Mouse (Mus musculus): ENCODE data around the gene Mcmbp. TPM values are rescaled to one million over a fixed set of nuclear protein-coding genes. Genes with fewer than 3 reads are reported as not detected.
A peak's percentile ranks its signal among the peaks of the same experiment; 100 is the strongest.

Mcmbp gene
- polyA plus RNA-seq (2016; fragmentation: Nextera tagmentation; extraction: Ambion mirVana) = 80.7 and 82.7 TPM in 2 replicates

GRCm38 (mm10) chr7:128740334-128740733 lies at the start of gene Mcmbp:
Gene Mcmbp (minus strand): TSS chr7:128740495.
- ATAC-seq (ENCODE audit: insufficient number of reproducible peaks, insufficient read depth, low FRiP score, low TSS enrichment, low read depth) = peak; percentile 61
- no peaks in the 10 kb centered on the region for H3K9me3 ChIP-seq
- peak within 1 kb of the TSS; percentile 98 for H3K9ac ChIP-seq (replicated peaks)
- H3K4me3 ChIP-seq (replicated peaks) = peak within 1 kb of the TSS; percentile 99
- WGBS = under 1% methylated on average over 34 of the region's 35 CpGs
- peaks cover 16% of the 10 kb centered on the region for H3K4me1 ChIP-seq (replicated peaks)
- peak within 1 kb of the TSS; percentile 89 for H3K4me2 ChIP-seq
- H3K27ac ChIP-seq = peak within 1 kb of the TSS; percentile 91
- H3K27me3 ChIP-seq = no peaks in the 10 kb centered on the region; the same call in 1 of the 2 replicates
- H3K36me3 ChIP-seq = peaks cover 15% of the 10 kb centered on the region; the same call in 1 of the 2 replicates

GRCm38 (mm10) chr7:128790045-128790444 lies 49.8 kb upstream of the Mcmbp start:
- ATAC-seq (ENCODE audit: insufficient number of reproducible peaks, insufficient read depth, low FRiP score, low TSS enrichment, low read depth) = no peak
- WGBS = 63% methylated on average over 4 of the region's 4 CpGs
- peaks cover 16% of the 10 kb centered on the region for H3K36me3 ChIP-seq
- H3K9me3 ChIP-seq = no peaks in the 10 kb centered on the region
- H3K4me3 ChIP-seq (replicated peaks) = no peak overlapping the region
- no peak overlapping the region for H3K27ac ChIP-seq
- H3K4me1 ChIP-seq (replicated peaks) = peaks cover 4% of the 10 kb centered on the region; the same call in 1 of the 2 replicates
- no peak overlapping the region for H3K9ac ChIP-seq (replicated peaks)
- no peak overlapping the region for H3K4me2 ChIP-seq
- no peaks in the 10 kb centered on the region for H3K27me3 ChIP-seq

GRCm38 (mm10) chr7:128781846-128782245 lies 41.6 kb upstream of the Mcmbp start:
- Histone ChIP-seq H3K4me1 (replicated peaks) (no peaks in the 10 kb centered on the region), H3K27me3 (no peaks in the 10 kb centered on the region), H3K4me2 (no peak overlapping the region), H3K9ac (replicated peaks) (no peak overlapping the region), H3K4me3 (replicated peaks) (no peak overlapping the region), H3K27ac (no peak overlapping the region), H3K9me3 (no peaks in the 10 kb centered on the region), H3K36me3 (peaks cover 88% of the 10 kb centered on the region)
- ATAC-seq (ENCODE audit: insufficient number of reproducible peaks, insufficient read depth, low FRiP score, low TSS enrichment, low read depth) = no peak
- 98% methylated on average over 3 of the region's 3 CpGs for WGBS

GRCm38 (mm10) chr7:128779305-128779704 lies 39.0 kb upstream of the Mcmbp start:
- 55% methylated on average over 6 of the region's 6 CpGs for WGBS
- no peaks in the 10 kb centered on the region for H3K9me3 ChIP-seq
- no peak overlapping the region for H3K27ac ChIP-seq
- no peak overlapping the region for H3K9ac ChIP-seq (replicated peaks)
- no peak overlapping the region for H3K4me3 ChIP-seq (replicated peaks)
- H3K27me3 ChIP-seq = no peaks in the 10 kb centered on the region
- no peak overlapping the region for H3K4me2 ChIP-seq
- no peak for ATAC-seq (ENCODE audit: insufficient number of reproducible peaks, insufficient read depth, low FRiP score, low TSS enrichment, low read depth)
- no peaks in the 10 kb centered on the region for H3K4me1 ChIP-seq (replicated peaks)
- H3K36me3 ChIP-seq = peaks cover 92% of the 10 kb centered on the region

GRCm38 (mm10) chr7:128777201-128777600 lies 36.9 kb upstream of the Mcmbp start:
- WGBS = 73% methylated on average over 6 of the region's 6 CpGs
- H3K36me3 ChIP-seq = peaks cover 96% of the 10 kb centered on the region
- H3K4me1 ChIP-seq (replicated peaks) = no peaks in the 10 kb centered on the region

GRCm38 (mm10) chr7:128766696-128767095 lies 26.4 kb upstream of the Mcmbp start:
- no peak overlapping the region for H3K4me2 ChIP-seq
- H3K4me3 ChIP-seq (replicated peaks) = no peak overlapping the region
- H3K27me3 ChIP-seq = no peaks in the 10 kb centered on the region
- peaks cover 92% of the 10 kb centered on the region for H3K36me3 ChIP-seq
- no peaks in the 10 kb centered on the region for H3K4me1 ChIP-seq (replicated peaks)
- ATAC-seq (ENCODE audit: insufficient number of reproducible peaks, insufficient read depth, low FRiP score, low TSS enrichment, low read depth) = no peak
- no peak overlapping the region for H3K27ac ChIP-seq
- H3K9me3 ChIP-seq = no peaks in the 10 kb centered on the region
- no peak overlapping the region for H3K9ac ChIP-seq (replicated peaks)

More at GRCm38 (mm10) chr7:128777201-128777600, 36.9 kb upstream of the Mcmbp start:
- H3K27ac ChIP-seq = no peak overlapping the region
- no peak for ATAC-seq (ENCODE audit: insufficient number of reproducible peaks, insufficient read depth, low FRiP score, low TSS enrichment, low read depth)
- no peaks in the 10 kb centered on the region for H3K27me3 ChIP-seq
- H3K4me3 ChIP-seq (replicated peaks) = no peak overlapping the region
- H3K4me2 ChIP-seq = no peak overlapping the region
- no peaks in the 10 kb centered on the region for H3K9me3 ChIP-seq
- no peak overlapping the region for H3K9ac ChIP-seq (replicated peaks)

GRCm38 (mm10) chr7:128758948-128759347 lies 18.7 kb upstream of the Mcmbp start:
- H3K9me3 ChIP-seq = no peaks in the 10 kb centered on the region
- H3K36me3 ChIP-seq = peaks cover 96% of the 10 kb centered on the region
- no peaks in the 10 kb centered on the region for H3K27me3 ChIP-seq
- no peak overlapping the region for H3K9ac ChIP-seq (replicated peaks)
- H3K4me1 ChIP-seq (replicated peaks) = no peaks in the 10 kb centered on the region
- H3K27ac ChIP-seq = no peak overlapping the region
- no peak for ATAC-seq (ENCODE audit: insufficient number of reproducible peaks, insufficient read depth, low FRiP score, low TSS enrichment, low read depth)
- H3K4me3 ChIP-seq (replicated peaks) = no peak overlapping the region
- WGBS = 92% methylated on average over 4 of the region's 4 CpGs
- no peak overlapping the region for H3K4me2 ChIP-seq

- H3K36me3 ChIP-seq = peaks cover 93% of the 10 kb centered on the region
- H3K27ac ChIP-seq = no peak overlapping the region
- H3K4me2 ChIP-seq = no peak overlapping the region
- no peaks in the 10 kb centered on the region for H3K27me3 ChIP-seq
- H3K4me3 ChIP-seq (replicated peaks) = no peak overlapping the region
- 96% methylated on average over 1 of the region's 1 CpGs for WGBS
- no peaks in the 10 kb centered on the region for H3K9me3 ChIP-seq
- no peaks in the 10 kb centered on the region for H3K4me1 ChIP-seq (replicated peaks)
- no peak overlapping the region for H3K9ac ChIP-seq (replicated peaks)
- no peak for ATAC-seq (ENCODE audit: insufficient number of reproducible peaks, insufficient read depth, low FRiP score, low TSS enrichment, low read depth)
These were observed 15.1 kb upstream of the Mcmbp start for GRCm38 (mm10) chr7:128755396-128755795.

GRCm38 (mm10) chr7:128752012-128752411 lies 11.7 kb upstream of the Mcmbp start:
- H3K4me2 ChIP-seq = no peak overlapping the region
- no peak overlapping the region for H3K27ac ChIP-seq
- H3K27me3 ChIP-seq = no peaks in the 10 kb centered on the region
- H3K4me1 ChIP-seq (replicated peaks) = 0 out of 2 replicates have a peak, but pooled peaks cover 6% of the 10 kb centered on the region
- H3K9ac ChIP-seq (replicated peaks) = no peak overlapping the region
- no peak for ATAC-seq (ENCODE audit: insufficient number of reproducible peaks, insufficient read depth, low FRiP score, low TSS enrichment, low read depth)
- H3K9me3 ChIP-seq = no peaks in the 10 kb centered on the region
- H3K4me3 ChIP-seq (replicated peaks) = no peak overlapping the region
- WGBS = 90% methylated on average over 4 of the region's 4 CpGs
- peaks cover 74% of the 10 kb centered on the region for H3K36me3 ChIP-seq

- Histone ChIP-seq H3K4me3 (replicated peaks) (no peak overlapping the region), H3K27ac (no peak overlapping the region), H3K36me3 (peaks cover 58% of the 10 kb centered on the region), H3K9ac (replicated peaks) (no peak overlapping the region), H3K4me2 (no peak overlapping the region), H3K9me3 (no peaks in the 10 kb centered on the region), H3K27me3 (no peaks in the 10 kb centered on the region), H3K4me1 (replicated peaks) (peaks cover 21% of the 10 kb centered on the region)
- no peak for ATAC-seq (ENCODE audit: insufficient number of reproducible peaks, insufficient read depth, low FRiP score, low TSS enrichment, low read depth)
- 83% methylated on average over 9 of the region's 9 CpGs for WGBS
These were observed 10.0 kb upstream of the Mcmbp start for GRCm38 (mm10) chr7:128750296-128750695.

- no peak for ATAC-seq (ENCODE audit: insufficient number of reproducible peaks, insufficient read depth, low FRiP score, low TSS enrichment, low read depth)
- no peak overlapping the region for H3K27ac ChIP-seq
- no peak overlapping the region for H3K4me2 ChIP-seq
- H3K36me3 ChIP-seq = peaks cover 42% of the 10 kb centered on the region
- H3K27me3 ChIP-seq = no peaks in the 10 kb centered on the region
- H3K9me3 ChIP-seq = no peaks in the 10 kb centered on the region
- WGBS = 89% methylated on average over 3 of the region's 3 CpGs
- H3K9ac ChIP-seq (replicated peaks) = no peak overlapping the region
- H3K4me1 ChIP-seq (replicated peaks) = peaks cover 22% of the 10 kb centered on the region
- no peak overlapping the region for H3K4me3 ChIP-seq (replicated peaks)
These were observed 8.5 kb upstream of the Mcmbp start for GRCm38 (mm10) chr7:128748758-128749157.

GRCm38 (mm10) chr7:128746151-128746550 lies 5.9 kb upstream of the Mcmbp start:
- Histone ChIP-seq H3K27ac (no peak overlapping the region), H3K4me2 (peak overlapping the region; percentile 90), H3K4me3 (replicated peaks) (peak overlapping the region; percentile 97), H3K27me3 (no peaks in the 10 kb centered on the region; the same call in 1 of the 2 replicates), H3K9ac (replicated peaks) (no peak overlapping the region), H3K9me3 (no peaks in the 10 kb centered on the region), H3K4me1 (replicated peaks) (peaks cover 22% of the 10 kb centered on the region), H3K36me3 (peaks cover 23% of the 10 kb centered on the region)
- WGBS = 92% methylated on average over 10 of the region's 10 CpGs
- ATAC-seq (ENCODE audit: insufficient number of reproducible peaks, insufficient read depth, low FRiP score, low TSS enrichment, low read depth) = no peak

Measured in limb, embryonic 12.5 days (tissue).